Mouse (Mus musculus) layer of hippocampus, adult 18-20 months (tissue): ENCODE results near the gene Samsn1. TPM values are rescaled to one million over a fixed set of nuclear protein-coding genes. Genes with fewer than 3 reads are reported as not detected.

Experiments used
- DNase-seq, 2 experiments: peaks; one replicate each; pipeline ENCODE4 v3.0.0; 2022; ENCODE audit warnings: low spot score in 2 of 2
- total RNA-seq, 2 experiments: library from RNA; stranded (reverse); gene quantifications; 2 replicates each; pipeline ENCODE4 v1.2.3; 2021

Gene Samsn1
- total RNA-seq, 2 experiments from 2014 or later = 1.2 to 1.5 TPM

DNA sequence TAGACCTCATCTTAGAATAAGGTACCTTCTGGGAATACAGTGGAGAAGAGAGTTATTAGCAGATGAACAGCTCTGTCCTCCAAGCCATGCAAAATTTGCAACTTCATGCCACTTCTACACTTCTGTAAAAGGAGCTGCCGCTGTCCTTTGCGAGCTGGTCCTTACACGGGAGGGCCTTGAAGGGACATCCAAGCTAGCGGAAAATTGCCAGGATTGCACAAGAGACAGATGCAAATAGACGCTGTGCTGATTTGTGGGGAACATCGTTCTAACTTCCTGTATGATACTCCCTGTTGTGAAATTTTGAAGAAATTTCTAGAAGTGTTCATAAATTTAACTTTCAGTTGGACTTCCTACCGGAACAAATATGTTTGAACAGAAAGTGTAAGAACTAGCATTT is 61.0 kb downstream of the Samsn1 start:
- no peak for DNase-seq

- DNase-seq = no peak
Observed at GRCm38 (mm10) chr16:75933357-75933756, 88.7 kb downstream of the Samsn1 start.

DNA sequence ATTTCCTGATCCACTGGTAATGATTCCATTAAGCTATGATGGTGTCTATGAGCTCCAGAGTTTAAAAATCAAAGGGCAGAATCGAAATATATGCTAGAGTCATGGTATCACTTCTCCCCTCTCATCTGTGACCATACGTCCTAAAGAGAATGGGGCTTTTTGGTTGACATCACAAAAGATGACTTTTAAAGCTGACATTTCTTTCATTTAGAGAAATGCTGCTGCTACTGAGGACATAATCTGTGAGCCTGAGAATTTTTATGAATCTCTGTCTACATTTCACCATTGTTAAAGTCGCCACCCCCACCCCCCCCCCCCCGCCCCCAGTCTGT is 91.9 kb downstream of the Samsn1 start:
- DNase-seq = no peak

- DNase-seq = no peak
Observed at GRCm38 (mm10) chr16:75929536-75930221, 92.4 kb downstream of the Samsn1 start.

DNA sequence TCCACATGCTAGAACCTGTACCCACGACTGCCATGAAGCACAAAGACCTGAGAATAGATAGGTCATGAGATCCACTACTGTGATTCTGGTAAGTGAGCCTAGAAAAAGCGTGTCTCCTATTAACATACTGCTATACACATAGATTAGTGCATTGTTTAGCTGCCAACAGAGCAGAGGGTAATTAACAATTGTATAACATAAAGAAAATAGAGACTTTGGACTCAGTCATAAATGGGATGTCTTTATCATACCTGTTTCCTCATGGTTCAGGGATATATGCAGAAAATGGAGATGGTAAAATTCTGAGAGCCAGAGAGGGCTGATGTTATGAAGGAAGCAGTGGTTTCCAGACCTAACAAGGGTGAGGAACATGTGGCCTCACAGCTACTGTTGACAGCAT is 95.6 kb downstream of the Samsn1 start:
- no peak for DNase-seq

DNA sequence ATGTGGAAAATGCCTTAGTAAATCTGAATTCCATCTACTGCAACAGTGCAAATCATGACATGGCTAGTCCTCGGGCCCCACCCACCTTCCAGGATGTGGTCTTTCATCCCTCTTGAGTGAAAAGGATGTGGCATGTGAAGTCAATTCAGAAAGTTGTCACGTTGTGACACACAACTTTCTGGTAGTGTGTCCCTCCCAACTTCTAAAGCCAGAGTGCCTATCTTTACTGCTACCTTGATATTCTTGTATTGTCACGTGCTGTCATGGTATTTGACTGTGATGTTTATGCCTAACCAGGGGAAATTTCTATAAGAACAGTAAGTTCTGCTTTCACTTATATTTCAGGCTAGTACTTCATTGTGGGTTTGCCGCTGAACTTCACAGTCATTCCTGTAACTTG is 101.2 kb downstream of the Samsn1 start:
- DNase-seq = no peak

- no peak for DNase-seq
Observed at GRCm38 (mm10) chr16:75919298-75919697, 102.8 kb downstream of the Samsn1 start.

DNA sequence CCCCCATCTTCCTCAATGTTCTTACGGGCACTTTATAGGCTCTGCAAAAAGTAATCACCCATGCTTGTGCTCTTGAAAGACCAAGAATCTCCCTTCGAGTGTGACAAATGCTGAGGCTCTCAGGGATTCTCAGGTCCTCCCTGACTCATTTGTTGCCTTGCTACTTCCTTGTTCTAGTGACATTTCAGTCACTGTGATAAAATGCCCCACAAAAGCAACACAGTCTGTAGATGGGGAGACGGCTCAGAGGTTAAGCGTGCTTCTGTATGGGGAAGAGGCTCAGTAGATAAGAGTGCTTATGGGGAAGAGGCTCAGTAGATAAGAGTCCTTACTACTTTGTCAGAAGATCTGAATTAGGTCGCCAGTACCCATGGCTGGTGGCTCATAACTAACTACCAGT is 104.4 kb downstream of the Samsn1 start:
- DNase-seq = no peak

DNA sequence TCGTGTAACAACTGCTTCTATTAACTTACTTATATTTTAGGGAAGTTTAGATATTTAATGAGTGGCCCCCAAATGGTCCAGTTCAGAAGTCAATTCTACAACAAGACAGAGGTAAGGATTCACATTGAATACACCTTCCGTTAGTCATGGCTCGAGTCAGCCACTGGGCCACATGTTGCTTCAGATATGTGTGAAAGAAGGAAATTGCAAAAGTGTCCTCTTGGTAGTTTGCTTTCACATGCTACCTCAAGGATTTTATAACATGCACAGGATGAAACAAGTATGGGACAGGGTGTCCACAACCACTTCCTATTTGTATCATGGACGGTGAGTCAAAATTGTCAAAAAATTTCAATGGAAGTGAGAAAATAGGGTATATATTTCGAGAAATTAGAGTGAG is 110.0 kb downstream of the Samsn1 start:
- no peak for DNase-seq

- no peak for DNase-seq
Observed at GRCm38 (mm10) chr16:75908635-75909494, 113.2 kb downstream of the Samsn1 start.

GRCm38 (mm10) chr16:75906790-75907189 is 115.3 kb downstream of the Samsn1 start:
- no peak for DNase-seq

- no peak for DNase-seq
Observed at GRCm38 (mm10) chr16:75906260-75906659, 115.8 kb downstream of the Samsn1 start.

DNA sequence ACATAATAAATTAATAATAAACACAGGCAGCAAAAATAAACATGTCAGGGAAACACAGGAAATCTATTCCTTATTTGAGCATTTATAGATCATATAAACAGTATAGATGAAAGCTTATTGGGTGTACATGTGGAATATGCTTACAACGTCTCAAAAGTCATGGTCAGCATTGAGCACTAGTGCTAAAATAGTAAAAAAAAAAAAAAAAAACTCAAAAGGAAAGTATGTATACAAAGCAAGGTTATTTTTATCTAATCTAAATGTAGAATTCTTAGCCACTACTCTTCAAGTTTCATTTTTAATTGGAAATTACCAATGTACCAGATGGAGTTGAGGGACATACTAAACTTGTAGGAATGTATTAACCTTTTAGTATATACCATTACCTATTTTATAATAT is 116.8 kb downstream of the Samsn1 start:
- DNase-seq = no peak

GRCm38 (mm10) chr16:75904072-75904471 is 118.0 kb downstream of the Samsn1 start:
- DNase-seq = no peak

DNA sequence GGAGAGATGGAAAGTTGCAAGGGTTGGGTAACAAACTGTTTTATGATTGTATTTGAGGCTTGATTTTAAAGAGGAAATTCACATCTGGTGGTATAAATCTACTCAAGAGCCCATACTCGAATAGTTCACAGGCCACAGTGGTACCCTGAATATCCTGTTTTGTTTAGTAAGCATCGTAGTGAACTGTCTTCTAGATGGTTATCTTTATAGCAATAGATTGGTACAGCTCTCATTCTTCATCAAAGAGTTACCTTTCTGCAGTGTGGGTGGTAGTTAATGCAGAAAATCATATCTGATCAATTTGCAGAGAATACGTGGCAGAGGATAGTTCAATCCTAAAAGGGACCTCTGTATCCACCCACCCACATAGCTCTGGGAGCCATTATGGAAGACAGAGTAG is 119.1 kb downstream of the Samsn1 start:
- no peak for DNase-seq

GRCm38 (mm10) chr16:75899885-75900620 is 122.0 kb downstream of the Samsn1 start:
- no peak for DNase-seq

DNA sequence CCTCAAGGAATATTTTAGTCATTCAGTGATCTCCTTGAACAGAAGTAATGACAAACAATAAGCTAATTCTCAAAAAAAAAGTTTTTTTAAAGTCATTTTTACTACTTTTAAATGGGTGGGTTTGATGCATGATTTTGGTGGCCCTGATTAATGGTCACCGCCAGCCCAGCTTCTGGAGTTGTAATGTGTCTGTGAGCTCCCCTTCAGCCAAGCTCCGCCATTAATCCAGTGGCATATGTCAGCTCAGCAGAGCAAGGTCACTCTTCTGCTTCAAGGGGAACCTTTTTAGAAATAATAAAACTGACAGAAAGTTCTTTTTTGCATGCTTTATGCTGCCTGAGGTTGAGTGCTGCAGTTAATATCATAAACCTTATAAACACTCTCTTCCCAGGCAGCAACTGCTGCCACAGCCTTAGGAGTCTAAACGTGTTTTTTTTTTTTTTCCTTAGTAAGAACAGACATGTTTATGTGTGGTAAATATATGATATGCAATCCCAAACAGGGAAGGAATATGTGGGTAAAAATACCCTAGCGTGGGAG is 124.2 kb downstream of the Samsn1 start:
- no peak for DNase-seq

GRCm38 (mm10) chr16:75894263-75894901 is 127.7 kb downstream of the Samsn1 start:
- DNase-seq = no peak

GRCm38 (mm10) chr16:75893470-75893869 is 128.6 kb downstream of the Samsn1 start:
- no peak for DNase-seq

GRCm38 (mm10) chr16:75889081-75889646 is 132.9 kb downstream of the Samsn1 start:
- DNase-seq = no peak

DNA sequence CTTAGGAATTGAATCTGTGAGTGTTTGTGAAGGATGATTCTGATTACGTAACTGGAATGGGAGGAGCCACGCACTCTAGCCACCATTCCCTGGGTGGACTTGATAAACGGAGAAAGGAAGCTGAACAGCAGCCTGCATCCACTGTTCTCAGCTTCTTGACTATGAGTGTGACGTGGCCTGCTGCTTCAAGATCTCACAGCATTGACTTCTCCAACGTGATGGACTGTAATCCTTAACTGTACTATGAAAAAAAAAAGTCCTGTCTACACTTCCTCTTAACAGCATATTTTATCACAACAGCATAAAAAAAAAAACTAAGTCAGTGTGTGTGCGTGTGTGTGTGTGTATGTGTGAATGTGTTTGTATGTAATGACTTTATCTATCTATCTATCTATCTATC is 134.9 kb downstream of the Samsn1 start:
- DNase-seq = no peak
